Mouse (Mus musculus) MEL-GATA-1-ER (cell line): ENCODE data around the gene Nab1.
A peak's percentile ranks its signal among the peaks of the same experiment; 100 is the strongest.
"Not testable (repeated sequence)": the region's sequence is repeated elsewhere in the genome, so short reads cannot be mapped to it uniquely, and the experiment has no call there.

Experiments
- DNase-seq: peaks from one replicate; pipeline ENCODE4 v3.0.0-alpha.2; 2012; ENCODE audit warnings: low read depth; ENCODE audit errors: extremely low read depth

Nab1 gene

GRCm38 (mm10) chr1:52500314-52500981 is at the start of gene Nab1:
Gene Nab1 (minus strand): TSS chr1:52500679.
- no peak for DNase-seq

- DNase-seq: no peak
These were observed 47.0 kb upstream of the Nab1 start for GRCm38 (mm10) chr1:52547451-52547850.

- no peak for DNase-seq
These were observed 46.3 kb upstream of the Nab1 start for GRCm38 (mm10) chr1:52546796-52547195.

DNA sequence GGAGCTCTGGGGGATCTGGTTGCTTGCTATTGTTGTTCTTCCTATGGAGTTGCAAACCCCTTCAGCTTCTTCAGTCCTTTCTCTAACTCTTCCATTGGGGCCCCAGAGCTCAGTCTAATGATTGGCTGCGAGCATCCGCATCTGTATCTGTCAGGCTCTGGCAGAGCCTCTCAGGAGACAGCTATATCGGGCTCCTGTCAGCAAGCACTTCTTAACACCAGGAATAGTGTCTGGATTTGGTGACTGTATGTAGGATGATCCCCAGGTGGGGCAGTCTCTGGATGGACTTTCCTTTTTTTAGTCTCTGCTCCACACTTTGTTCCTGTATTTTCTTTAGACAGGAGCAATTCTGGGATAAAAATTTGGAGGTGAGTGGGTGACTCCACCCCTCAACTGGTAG is 39.6 kb upstream of the Nab1 start:
- not testable (repeated sequence) for DNase-seq

DNA sequence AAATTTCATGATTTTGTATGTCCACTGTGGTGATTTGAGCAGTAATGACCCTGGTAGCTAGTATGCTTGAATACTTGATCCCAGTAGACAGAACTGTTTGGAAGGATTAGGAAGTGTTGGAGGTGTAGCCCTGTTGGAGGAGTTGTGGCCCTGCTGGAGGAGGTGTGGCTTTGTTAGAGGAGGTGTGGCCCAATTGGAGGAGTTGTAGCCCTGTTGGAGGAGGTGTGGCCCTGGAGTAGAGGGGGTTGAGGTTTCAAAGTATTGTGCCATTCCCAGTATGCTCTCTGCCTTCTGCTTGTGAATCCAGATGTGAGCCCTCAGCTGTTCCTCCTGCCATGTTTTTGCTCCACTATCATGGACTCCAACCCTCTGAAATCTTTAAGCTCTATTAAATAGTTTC is 29.5 kb upstream of the Nab1 start:
- DNase-seq: no peak

- no peak for DNase-seq
These were observed 27.2 kb upstream of the Nab1 start for GRCm38 (mm10) chr1:52527656-52528055.

DNA sequence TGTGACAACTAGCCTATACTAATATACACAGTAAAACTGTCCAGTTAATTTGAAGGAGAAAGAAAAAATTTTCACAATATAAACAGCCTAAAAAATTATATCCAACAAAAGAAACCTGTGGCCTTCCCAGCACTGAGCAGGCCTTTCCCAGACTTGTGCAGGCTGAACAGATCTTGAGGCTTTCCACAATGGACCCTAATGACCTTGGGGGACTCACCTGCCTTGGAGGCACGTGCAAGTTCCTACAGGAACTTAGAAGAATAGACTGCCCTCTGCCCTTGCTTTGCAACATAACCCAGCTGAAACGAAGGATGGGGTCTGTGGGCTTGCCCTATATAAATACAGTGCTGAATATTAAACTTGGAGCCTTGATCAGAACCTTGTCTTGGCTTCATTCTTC is 26.8 kb upstream of the Nab1 start:
- no peak for DNase-seq

DNA sequence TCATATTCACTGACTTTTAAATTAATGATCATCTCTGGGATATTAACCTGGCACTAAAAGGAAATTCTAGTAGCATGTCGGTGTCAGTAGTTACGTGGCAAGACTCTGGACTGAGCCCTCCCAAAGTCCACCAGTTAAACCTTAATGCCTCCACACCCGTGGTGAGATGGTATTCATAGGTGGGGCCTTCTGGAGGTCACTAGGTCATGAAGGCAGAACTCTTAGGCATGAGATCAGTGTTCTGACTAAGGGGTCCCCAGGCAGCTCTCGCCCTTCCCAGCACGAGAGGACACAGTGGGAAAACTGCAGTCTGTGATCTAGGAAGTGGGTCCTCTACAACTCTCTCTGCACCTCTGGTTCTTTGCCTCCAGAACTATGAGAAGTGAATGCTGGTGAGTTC is 24.2 kb upstream of the Nab1 start:
- no peak for DNase-seq

- DNase-seq: no peak
These were observed 23.7 kb upstream of the Nab1 start for GRCm38 (mm10) chr1:52524150-52524549.

- no peak for DNase-seq
These were observed 21.0 kb upstream of the Nab1 start for GRCm38 (mm10) chr1:52521436-52521993.

DNA sequence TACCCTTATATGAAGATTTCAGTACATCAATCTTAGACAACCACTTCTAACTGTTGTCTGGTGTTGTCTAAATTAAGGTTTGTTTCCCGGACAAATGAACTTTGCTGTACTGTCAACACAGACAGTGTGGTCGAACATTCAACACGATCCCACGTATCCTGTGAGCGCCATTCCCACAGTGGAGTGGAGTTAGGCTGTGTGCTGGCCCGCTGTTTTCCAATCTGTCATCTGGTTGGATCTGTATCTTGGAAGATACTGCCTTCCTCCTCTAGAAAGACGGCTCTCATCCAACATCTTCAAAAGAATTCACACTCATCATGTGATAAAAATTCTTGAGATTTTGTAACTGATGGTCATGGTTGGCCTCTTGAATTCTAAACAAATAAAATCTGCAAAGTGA is 19.7 kb upstream of the Nab1 start:
- no peak for DNase-seq

- peak; percentile 87 for DNase-seq
These were observed 14.8 kb upstream of the Nab1 start for GRCm38 (mm10) chr1:52515249-52515648.

DNA sequence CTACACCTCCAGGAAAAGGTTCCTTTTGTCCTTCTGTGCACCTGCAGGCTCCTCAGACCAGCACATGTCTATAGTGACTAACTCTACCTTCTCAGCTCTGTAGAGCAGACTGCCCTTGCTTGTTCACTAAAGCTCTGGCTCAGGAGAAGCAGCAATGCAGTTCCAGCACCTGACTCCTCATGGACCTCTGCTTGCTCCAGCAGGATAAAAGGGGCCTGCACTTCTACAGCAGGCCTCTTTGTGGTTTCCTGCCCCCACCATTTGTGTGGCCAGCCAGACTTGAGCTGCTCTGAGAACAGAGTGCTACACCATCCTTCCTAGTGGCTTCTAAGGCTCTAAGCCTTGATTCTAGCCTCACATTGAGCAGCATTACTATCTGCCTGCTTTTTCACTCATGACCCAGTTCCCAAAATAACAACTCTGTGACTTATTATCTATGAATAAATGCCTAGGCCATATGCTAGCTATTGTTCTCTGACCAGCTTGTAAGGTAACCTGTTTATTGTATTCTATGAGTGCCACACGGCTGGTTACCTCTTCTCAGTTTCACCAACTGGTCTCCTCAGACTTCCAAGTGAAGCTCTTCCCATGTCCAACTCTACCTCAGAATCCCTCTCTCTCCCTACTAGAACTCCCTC is 11.4 kb upstream of the Nab1 start:
- no peak for DNase-seq

- DNase-seq: no peak
These were observed 5.7 kb upstream of the Nab1 start for GRCm38 (mm10) chr1:52506211-52506610.

- no peak for DNase-seq
These were observed 1.8 kb upstream of the Nab1 start for GRCm38 (mm10) chr1:52502296-52502695.

DNA sequence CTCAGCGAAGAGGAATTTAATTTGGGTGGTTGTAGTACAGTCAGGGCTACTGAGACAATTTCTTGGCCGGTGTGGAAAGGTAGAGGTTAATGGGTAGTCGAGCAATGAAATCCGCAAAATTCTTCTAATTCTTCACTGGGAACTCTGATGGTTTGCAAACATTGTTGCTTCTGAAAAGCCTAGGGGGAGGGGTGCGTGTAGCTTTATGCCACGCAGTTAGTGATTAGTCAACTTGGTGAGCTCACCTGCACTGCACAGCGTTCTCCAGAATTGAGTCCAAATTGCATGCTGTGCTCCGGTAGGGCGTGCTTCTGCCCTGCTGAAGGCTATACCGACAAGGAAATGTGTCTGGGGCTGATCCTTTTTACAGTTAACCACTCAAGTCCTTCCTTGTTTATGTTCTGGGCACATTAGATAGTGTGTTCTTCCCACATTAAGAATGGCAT is 1.2 kb upstream of the Nab1 start:
- DNase-seq: peak; percentile 61

DNA sequence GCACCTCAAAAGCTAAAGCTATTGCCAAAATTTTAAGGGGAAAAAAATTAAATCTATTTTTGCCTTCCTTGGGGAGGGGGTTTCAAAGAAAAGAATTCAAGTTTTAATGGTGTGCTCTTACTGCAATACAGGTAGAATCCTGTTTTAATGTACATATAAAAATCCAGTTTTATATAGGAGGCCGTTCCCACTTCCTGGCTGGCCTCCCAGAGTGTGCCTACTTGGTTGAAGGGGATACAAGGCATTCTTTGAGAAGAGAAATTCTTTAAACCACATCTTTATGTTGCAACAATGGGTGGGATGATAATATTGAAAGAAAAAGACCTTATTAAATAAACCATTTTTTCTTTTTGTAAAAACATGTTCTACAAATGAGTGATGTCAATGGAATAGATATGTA is 611 bp upstream of the Nab1 start:
- no peak for DNase-seq

DNA sequence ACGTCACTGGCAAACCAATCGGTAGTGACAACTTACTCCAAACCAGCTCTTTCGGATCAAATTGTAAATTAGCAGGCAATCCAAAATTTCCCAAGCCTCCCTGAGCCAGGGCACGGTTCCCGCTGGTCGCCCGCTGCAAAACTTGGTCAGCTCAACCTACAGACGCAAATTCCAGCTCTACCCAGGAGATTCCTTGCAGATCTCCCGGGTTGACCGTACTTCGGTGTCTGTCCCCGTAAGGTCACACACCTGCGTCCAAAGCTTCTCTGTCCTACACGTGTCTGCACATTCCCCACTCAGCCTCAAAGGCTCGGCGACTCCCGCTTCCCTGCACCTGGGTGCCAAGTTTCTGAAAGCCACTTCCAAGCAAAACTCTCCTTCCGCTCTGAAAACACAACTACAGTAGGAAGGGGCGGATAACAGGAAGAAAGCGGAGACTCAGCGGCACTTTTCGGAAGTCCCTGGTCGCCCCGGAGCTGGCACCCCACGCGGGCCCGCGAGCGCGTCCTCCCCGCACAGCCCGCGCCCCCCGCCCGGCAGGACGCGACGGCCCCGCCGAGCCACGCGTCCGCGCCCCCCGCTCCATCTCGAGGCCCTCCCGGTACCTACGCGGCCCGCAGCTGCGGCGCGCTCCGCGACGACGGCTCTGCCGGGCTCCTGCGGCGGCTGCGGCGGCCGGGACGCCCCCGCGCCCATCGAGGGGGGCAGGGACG is 722 bp downstream of the Nab1 start:
- peak; percentile 57 for DNase-seq

GRCm38 (mm10) chr1:52498786-52499450 is 1.6 kb downstream of the Nab1 start:
- no peak for DNase-seq

DNA sequence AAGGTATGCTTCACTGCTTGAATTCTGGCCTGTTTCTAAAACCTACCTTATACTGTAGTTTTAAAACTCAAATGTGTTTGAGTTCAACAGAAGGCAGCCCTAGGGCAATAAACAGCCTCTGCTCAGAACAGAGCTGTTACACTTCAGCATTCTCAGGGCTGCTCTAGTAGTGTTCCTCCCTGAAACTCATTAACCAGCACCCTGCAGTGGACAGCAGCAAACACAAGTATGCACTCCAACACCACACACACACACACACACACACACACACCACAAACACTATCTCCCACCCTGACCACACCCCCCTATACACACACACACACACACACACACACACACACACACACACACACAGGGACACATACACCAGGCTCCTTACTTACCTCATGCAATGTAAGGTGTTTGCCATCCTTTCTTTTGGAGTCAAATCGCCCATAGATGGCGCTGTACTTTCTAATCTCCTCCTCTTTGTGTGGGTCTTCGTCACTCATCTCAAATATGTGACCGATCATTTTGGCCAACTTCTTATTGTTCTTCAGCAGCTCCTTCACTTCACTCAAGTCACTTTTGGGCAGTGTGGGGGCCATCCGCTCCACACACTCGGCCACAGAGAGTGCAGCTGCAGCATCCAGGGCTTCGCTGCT is 10.8 kb downstream of the Nab1 start:
- no peak for DNase-seq

DNA sequence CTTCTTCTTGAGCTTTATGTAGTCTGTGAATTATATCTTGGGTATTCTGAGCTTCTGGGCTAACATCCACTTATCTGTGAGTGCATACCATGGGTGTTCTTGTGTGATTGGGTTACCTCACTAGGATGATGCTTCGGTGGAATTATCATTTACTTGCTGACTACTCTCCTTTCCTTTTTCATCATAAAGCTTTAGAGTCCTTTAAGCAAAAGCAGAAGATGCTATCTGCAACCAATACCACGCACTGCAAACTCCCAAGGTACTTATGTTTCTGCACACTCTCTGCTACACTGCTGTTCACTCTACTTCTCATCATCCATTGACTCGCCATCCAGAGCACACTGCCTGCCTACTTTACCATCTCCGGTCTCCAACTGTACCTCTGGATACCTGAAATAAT is 15.5 kb downstream of the Nab1 start:
- DNase-seq: no peak
